Mouse (Mus musculus) neural tube, embryonic 13.5 days (tissue): ENCODE measurements around the gene Fgd5. TPM values are rescaled to one million over a fixed set of nuclear protein-coding genes. Genes with fewer than 3 reads are reported as not detected.

Experiments
- polyA plus RNA-seq: library from polyadenylated mRNA; unstranded; fragments of >200 nt; fragmentation: Nextera tagmentation; extraction: Ambion mirVana; gene quantifications from 2 replicates; pipeline ENCODE4 v1.2.1, GENCODE M21; 2015

Fgd5 gene
- polyA plus RNA-seq, 1 experiment from 2014 or later, result 21.7 TPM

Other genes starting within 250 kb of the Fgd5 start
- gene Grip2, start 151.6 kb upstream of the Fgd5 start, polyA plus RNA-seq, result 4.5 and 4.9 TPM in 2 replicates
- 51.4 and 54.7 TPM in 2 replicates for gene Ccdc174, start 100.8 kb upstream of the Fgd5 start, polyA plus RNA-seq
- gene 4930590J08Rik, start 76.1 kb upstream of the Fgd5 start, polyA plus RNA-seq, result 1.0 TPM in 2 replicates
- gene Nr2c2, start 112.5 kb downstream of the Fgd5 start, polyA plus RNA-seq, result 27.0 and 33.6 TPM in 2 replicates
- 72.6 and 80.5 TPM in 2 replicates for gene Mrps25, start 205.2 kb downstream of the Fgd5 start, polyA plus RNA-seq
- gene Rbsn, start 236.0 kb downstream of the Fgd5 start, polyA plus RNA-seq, result 29.1 and 39.0 TPM in 2 replicates